Mouse (Mus musculus) olfactory bulb, adult 2 months (tissue): ENCODE data around the gene Ctsz. TPM values are rescaled to one million over a fixed set of nuclear protein-coding genes. Genes with fewer than 3 reads are reported as not detected.

Experiments used
- H3K27ac ChIP-seq: fragments of 200-500 bp; 2 replicates; pipeline ENCODE4 v1.5.1; 2012; ENCODE audit warnings: low read depth, low read length; ENCODE audit not compliant: insufficient read depth
- H3K4me1 ChIP-seq: fragments of 200-500 bp; 2 replicates; pipeline ENCODE4 v1.6.1; 2012; ENCODE audit warnings: low read length; ENCODE audit not compliant: control insufficient read depth, insufficient read depth
- H3K4me3 ChIP-seq: fragments of 200-500 bp; 2 replicates; pipeline ENCODE4 v1.5.1; 2012; ENCODE audit warnings: mild to moderate bottlenecking, low read depth, low read length, moderate library complexity; ENCODE audit not compliant: insufficient read depth
- CTCF ChIP-seq: fragments of 200-500 bp; IDR thresholded peaks from 2 replicates; pipeline ENCODE4 v1.5.1; 2012; ENCODE audit warnings: low read depth, mild to moderate bottlenecking, low read length, moderate library complexity; ENCODE audit not compliant: insufficient read depth
- POLR2A ChIP-seq: fragments of 200-500 bp; IDR thresholded peaks from 2 replicates; pipeline ENCODE4 v1.6.1; 2012; ENCODE audit warnings: mild to moderate bottlenecking, low read depth, low read length, moderate library complexity; ENCODE audit not compliant: insufficient read depth
- WGBS: fragments of 180-500 bp; shearing (Covaris S2); methylation state at CpG from one replicate; pipeline ENCODE4 v1.1.7; 2018; 5-methylcytosine and 5-hydroxymethylcytosine counted together
- polyA plus RNA-seq: library from polyadenylated mRNA; stranded (reverse); fragments of >200 nt; gene quantifications from 2 replicates; pipeline ENCODE4 v1.2.4, GENCODE M21; 2012; ENCODE audit warnings: low replicate concordance; ENCODE audit not compliant: missing spikeins, insufficient read depth, insufficient read length

Ctsz gene
- polyA plus RNA-seq: not detected in 2 replicates

DNA sequence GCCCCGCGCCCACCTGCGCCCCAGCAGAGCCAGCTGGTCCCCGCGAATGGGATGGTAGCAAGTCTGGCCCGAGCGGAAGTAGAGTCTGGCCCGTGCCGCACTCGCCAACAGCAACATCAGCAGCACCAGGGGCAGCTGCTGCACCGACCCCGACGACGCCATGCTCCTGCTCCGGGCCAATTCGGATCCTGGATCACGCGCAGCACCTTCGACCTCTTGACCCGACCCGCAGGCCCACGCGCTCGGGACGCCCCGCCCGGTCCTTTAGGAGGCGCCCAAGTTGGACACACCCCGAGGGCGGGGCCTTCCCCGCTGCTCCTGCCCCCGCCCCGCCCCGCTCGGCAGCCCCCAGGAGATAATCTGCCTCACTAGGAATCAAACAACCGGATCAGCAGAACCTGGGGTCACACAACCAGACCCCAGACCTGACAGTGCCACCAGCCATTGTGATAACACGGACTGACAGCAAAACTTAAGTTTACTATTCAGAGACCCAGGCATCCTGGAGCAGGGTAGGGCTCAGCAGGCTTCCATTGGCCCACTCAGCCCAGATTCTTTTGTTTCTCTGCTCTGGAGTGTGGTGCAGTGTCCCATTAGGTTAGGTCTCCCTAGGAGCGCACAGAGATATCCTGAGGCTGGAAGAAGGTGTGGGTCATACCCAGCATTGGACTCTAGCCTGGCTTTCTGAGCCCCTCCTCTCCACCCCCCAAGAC, at the start of gene Ctsz:
Ctsz (minus strand) TSS at position 303 of the 713 bp plus-strand sequence.
- TF ChIP-seq CTCF (no peak), POLR2A (no peak)
- peaks cover 21% of the 10 kb centered on the region for H3K4me1 ChIP-seq
- 3% methylated on average over 38 of the region's 38 CpGs for WGBS
- no peak within 1 kb of the TSS for H3K27ac ChIP-seq
- H3K4me3 ChIP-seq: peak within 1 kb of the TSS; percentile 63

DNA sequence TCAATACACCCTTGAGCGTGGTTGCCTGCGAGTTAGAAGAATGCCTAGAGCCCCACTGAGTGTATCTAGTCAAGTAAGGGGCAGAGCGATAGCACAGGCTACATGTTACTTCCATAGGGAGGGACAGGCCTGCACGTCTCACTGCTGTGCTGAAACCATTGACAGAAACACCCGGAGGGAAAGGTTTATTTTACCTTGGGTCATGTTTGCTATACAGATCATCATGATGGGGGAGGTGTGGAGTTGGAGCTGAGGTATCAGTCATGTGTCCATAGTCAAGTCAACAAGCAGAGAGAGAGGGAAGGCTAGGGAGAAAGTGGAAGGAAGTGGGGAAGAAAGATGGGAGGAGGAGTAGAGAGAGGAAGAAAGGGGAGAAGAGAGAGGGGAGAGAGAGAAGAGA, 48.2 kb upstream of the Ctsz start:
- TF ChIP-seq POLR2A (no peak), CTCF (no peak)
- H3K27ac ChIP-seq: no peak overlapping the region
- 91% methylated on average over 5 of the region's 5 CpGs for WGBS
- no peaks in the 10 kb centered on the region for H3K4me1 ChIP-seq
- no peak overlapping the region for H3K4me3 ChIP-seq

GRCm38 (mm10) chr2:174478746-174479145, 39.9 kb upstream of the Ctsz start:
- Histone ChIP-seq H3K27ac (no peak overlapping the region), H3K4me1 (no peaks in the 10 kb centered on the region), H3K4me3 (no peak overlapping the region)
- TF ChIP-seq POLR2A (no peak), CTCF (no peak)
- 64% methylated on average over 5 of the region's 5 CpGs for WGBS

DNA sequence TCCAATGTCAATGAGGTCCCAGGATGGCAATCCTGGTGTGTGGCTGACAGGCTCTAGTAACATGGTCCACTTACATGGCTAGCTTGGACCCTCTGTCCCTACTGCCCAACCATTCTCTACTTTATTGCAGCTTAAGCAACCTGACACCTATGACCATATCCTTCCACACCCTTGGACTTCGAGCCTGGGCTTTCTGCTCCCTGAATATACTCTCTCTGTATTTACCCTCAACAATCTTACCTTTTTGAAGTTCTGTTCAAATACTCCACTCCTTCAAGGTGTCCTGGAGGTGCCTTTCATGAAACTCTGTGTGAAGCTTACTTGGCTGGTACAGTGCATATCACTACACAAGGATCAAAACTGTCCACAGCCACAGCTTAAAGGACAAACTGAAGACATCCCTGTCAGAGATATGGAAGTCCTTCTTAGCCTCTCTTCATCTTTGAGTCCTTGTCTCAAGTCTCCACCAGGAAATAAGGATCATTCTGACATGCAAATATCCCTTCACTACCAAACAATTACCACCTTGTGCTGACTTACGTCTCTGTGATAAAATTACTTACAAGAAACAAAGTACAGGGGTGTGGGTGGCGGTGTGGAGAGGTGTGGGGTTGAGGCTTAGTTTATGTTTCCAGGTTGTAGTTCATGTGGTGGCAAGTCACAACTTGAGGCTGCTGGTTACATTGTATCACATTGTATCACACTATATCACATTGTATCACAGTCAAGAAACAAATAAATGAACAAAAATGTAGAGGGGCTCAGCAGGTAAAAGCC, 38.9 kb upstream of the Ctsz start:
- H3K27ac ChIP-seq: no peak overlapping the region
- 71% methylated on average over 3 of the region's 3 CpGs for WGBS
- peaks cover 3% of the 10 kb centered on the region for H3K4me1 ChIP-seq
- TF ChIP-seq POLR2A: no peak
- TF ChIP-seq CTCF: no peak
- no peak overlapping the region for H3K4me3 ChIP-seq

DNA sequence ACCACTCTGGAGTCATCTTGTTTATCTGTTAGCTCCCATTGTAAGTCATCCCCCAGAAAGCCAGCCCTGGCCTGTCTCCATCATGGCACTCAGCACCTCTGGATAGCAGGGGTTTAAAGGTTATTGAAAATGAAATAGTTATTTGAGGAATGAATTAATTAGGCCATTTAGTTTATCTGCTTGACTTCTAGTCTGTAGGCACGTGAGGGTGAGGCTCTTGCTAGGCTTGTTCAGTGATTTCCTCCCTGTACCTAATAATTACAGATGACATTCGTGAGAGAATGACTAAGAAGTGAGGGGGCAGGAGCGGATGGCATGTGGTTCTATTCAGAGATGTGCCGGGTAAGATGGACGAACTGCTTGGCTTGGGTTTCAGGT, 34.7 kb upstream of the Ctsz start:
- Histone ChIP-seq H3K4me3 (peak overlapping the region; percentile 87), H3K4me1 (peaks cover 9% of the 10 kb centered on the region), H3K27ac (no peak overlapping the region)
- WGBS: 39% methylated on average over 5 of the region's 5 CpGs
- TF ChIP-seq CTCF: no peak
- no peak for TF ChIP-seq POLR2A

DNA sequence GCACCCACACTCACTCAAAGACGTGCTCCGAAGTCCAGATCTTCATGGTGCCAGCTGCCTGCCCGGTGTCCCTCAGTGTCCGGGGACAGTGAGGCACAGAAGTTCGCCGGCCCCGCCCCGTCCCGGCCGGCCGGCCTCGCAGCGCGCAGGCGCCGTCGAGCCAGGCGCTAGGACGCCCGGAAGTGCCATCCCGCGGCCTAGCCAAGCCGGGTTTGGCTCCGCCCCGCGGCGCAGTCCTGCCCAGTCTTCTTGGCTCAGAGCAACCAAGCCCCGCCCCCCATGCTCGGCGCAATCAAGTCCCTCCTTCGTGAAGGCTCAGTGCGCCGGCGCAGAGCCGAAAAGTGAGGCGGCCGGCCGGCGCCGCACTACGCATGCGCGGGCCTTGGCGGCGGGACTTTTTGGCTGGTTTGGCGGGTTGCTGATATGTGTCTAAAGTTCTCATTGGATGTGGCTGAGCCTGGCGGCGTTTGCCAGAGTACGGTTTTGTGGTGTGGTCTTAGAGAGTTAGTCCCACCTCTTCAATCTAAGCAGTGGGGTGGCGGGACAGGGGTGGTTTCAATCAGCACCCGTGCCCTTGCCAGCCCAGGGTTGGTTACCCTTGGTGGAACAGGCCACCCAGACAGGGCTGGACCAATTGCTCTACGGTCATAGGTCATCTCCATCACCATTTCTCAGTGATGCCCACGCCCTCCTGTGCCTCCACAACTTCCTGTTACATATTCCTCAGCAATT, 34.1 kb upstream of the Ctsz start, which contains the start of gene Prelid3b:
Prelid3b (minus strand) TSS at position 264 of the 732 bp plus-strand sequence.
- TF ChIP-seq CTCF (no peak), POLR2A (peak; percentile 34; the same call in 1 of the 2 replicates)
- Histone ChIP-seq H3K4me1 (peaks cover 9% of the 10 kb centered on the region), H3K27ac (no peak within 1 kb of the TSS), H3K4me3 (peak within 1 kb of the TSS; percentile 87)
- under 1% methylated on average over 53 of the region's 53 CpGs for WGBS

DNA sequence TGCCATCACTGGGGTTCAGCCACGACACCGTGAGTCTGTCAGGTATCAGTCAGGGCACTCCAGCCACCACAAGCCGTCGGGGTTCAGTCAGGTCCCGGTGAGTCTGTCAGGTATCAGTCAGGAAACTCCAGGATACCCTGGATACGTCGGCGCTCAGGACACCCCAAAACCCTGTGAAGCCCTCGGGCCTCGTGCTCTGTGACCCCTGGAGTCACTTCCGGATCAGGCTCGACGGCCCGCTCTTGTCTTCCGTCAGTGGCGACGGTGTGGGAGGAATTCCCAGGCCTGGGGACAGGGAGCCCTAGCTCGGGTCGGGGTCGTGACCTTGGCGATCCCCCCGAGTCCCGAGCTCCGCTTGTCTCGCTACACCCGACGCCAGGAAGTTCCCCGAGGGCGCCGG, 33.6 kb upstream of the Ctsz start:
- TF ChIP-seq POLR2A: no peak
- no peak overlapping the region for H3K27ac ChIP-seq
- H3K4me3 ChIP-seq: peak overlapping the region; percentile 87
- H3K4me1 ChIP-seq: peaks cover 9% of the 10 kb centered on the region
- 7% methylated on average over 30 of the region's 30 CpGs for WGBS

DNA sequence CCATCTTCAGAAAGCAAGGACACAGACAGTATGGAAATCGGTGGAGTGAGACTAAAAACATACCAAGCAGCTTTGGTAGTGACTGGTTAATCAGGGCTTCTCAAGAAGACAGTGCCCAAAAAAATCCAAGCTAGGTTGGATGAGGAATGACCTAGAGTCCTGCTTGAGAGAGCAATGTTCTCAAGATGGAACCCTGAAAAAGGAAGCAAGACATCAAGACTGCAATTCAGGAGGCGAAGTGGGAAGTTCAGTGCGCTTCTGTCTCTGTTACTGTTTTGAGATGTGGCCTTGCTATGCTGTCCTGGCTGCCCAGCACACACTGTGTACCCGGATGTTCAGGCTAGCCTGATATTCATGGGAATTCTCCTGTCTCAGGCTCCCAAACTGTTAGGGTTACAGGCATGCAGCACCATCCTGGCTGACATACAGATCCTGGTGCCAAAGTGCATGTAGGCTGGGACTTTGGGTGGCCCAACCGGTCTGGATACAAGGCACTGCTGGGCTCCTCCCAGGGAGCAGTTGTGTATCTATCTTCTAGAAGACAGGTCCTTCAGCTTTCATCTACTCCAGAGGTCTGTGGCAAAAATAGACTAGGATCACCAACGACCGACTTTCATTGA, 32.1 kb upstream of the Ctsz start:
- Histone ChIP-seq H3K4me3 (no peak overlapping the region), H3K27ac (no peak overlapping the region), H3K4me1 (peaks cover 9% of the 10 kb centered on the region)
- 92% methylated on average over 7 of the region's 7 CpGs for WGBS
- TF ChIP-seq CTCF: no peak
- TF ChIP-seq POLR2A: no peak
